Comparison of ENCODE assay signal across 14 mouse cellular contexts in genomic region chr9:35020015-35020653, GRCm38 (mm10).
"Had no signal": no experiment of that assay in that cellular context is flagged by ENCODE, and none has a peak within 500 bp of the region (broad histone marks: within the 10 kb centered on the region; RNA-seq: fewer than 3 reads in every experiment).

No protein-coding gene starts in this region.

- H3K36me3 ChIP-seq: kidney, embryonic 15.5 days; limb, embryonic 12.5 days; liver, embryonic 12.5 days; liver, embryonic 15.5 days; neural tube, embryonic 12.5 days had no signal

- ATAC-seq: inflammation-experienced regulatory T-cells, adult 6 months; liver, embryonic 12.5 days had no signal

- H3K4me2 ChIP-seq: kidney, embryonic 15.5 days; limb, embryonic 12.5 days; liver, embryonic 12.5 days; liver, embryonic 15.5 days; midbrain, embryonic 13.5 days; neural tube, embryonic 12.5 days had no signal

- DNase-seq: liver; thymus, adult 2 months; thymus, postnatal 14 days; thymus, postnatal 4 days had no signal

- H3K9ac ChIP-seq: kidney, embryonic 15.5 days; limb, embryonic 12.5 days; liver, embryonic 12.5 days; liver, embryonic 15.5 days; midbrain, embryonic 13.5 days; neural tube, embryonic 12.5 days had no signal

- H3K4me3 ChIP-seq: kidney, embryonic 15.5 days; left cerebral cortex, adult 2 months; limb, embryonic 12.5 days; liver, embryonic 12.5 days; liver, embryonic 15.5 days; midbrain, embryonic 13.5 days; neural tube, embryonic 12.5 days had no signal

- H3K4me1 ChIP-seq: liver, embryonic 15.5 days had no signal

- H3K9me3 ChIP-seq: kidney, embryonic 15.5 days; limb, embryonic 12.5 days; liver, embryonic 12.5 days; liver, embryonic 15.5 days; midbrain, embryonic 13.5 days had no signal

- H3K27ac ChIP-seq: kidney, embryonic 15.5 days; left cerebral cortex, adult 2 months; limb, embryonic 12.5 days; liver, embryonic 12.5 days; liver, embryonic 15.5 days; macrophage; midbrain, embryonic 13.5 days; neural tube, embryonic 12.5 days; stomach, postnatal 0 days had no signal
